Mouse (Mus musculus) limb, embryonic 13.5 days (tissue): ENCODE measurements around the gene Krt80. TPM values are rescaled to one million over a fixed set of nuclear protein-coding genes. Genes with fewer than 3 reads are reported as not detected.
A peak's percentile ranks its signal among the peaks of the same experiment; 100 is the strongest.

Experiments
- ATAC-seq: fragments of 200-750 bp; cut with Nextera tagmentation; 2 replicates; pipeline ENCODE4 v1.8.0; 2017; ENCODE audit warnings: low read depth, moderate number of reproducible peaks, moderate TSS enrichment; ENCODE audit not compliant: low FRiP score
- H3K27ac ChIP-seq: fragments of 300-500 bp; sonication (generic); 2 replicates; pipeline ENCODE4 v1.5.1; 2015; ENCODE audit warnings: inconsistent platforms, mild to moderate bottlenecking, moderate library complexity
- H3K27me3 ChIP-seq: fragments of 300-500 bp; sonication (generic); 2 replicates; pipeline ENCODE4 v1.6.1; 2015; ENCODE audit warnings: mild to moderate bottlenecking, inconsistent platforms
- H3K36me3 ChIP-seq: fragments of 300-500 bp; sonication (generic); 2 replicates; pipeline ENCODE4 v1.6.1; 2015; ENCODE audit warnings: inconsistent platforms, mild to moderate bottlenecking, moderate library complexity
- H3K4me1 ChIP-seq: fragments of 300-500 bp; sonication (generic); 2 replicates; pipeline ENCODE4 v1.6.1; 2015; ENCODE audit warnings: inconsistent platforms
- H3K4me2 ChIP-seq: fragments of 300-500 bp; sonication (generic); replicated peaks from 2 replicates; pipeline ENCODE4 v1.6.1; 2015; ENCODE audit warnings: inconsistent platforms, mild to moderate bottlenecking, moderate library complexity
- H3K4me3 ChIP-seq: fragments of 300-500 bp; sonication (generic); 2 replicates; pipeline ENCODE4 v1.5.1; 2015; ENCODE audit warnings: moderate library complexity, mild to moderate bottlenecking, inconsistent platforms
- H3K9ac ChIP-seq: fragments of 300-500 bp; sonication (generic); 2 replicates; pipeline ENCODE4 v1.6.1; 2015; ENCODE audit warnings: mild to moderate bottlenecking, inconsistent platforms
- H3K9me3 ChIP-seq: fragments of 300-500 bp; sonication (generic); 2 replicates; pipeline ENCODE4 v1.6.1; 2016; ENCODE audit warnings: inconsistent platforms
- WGBS: fragments of 180-500 bp; shearing (Covaris S2); methylation state at CpG from one replicate; pipeline ENCODE4 v1.1.7; 2015; 5-methylcytosine and 5-hydroxymethylcytosine counted together
- polyA plus RNA-seq: library from polyadenylated mRNA; unstranded; fragments of >200 nt; fragmentation: Nextera tagmentation; extraction: Ambion mirVana; gene quantifications from 2 replicates; pipeline ENCODE4 v1.2.1, GENCODE M21; 2015

The Krt80 gene
- 0.75 and 1.0 TPM in 2 replicates for polyA plus RNA-seq

DNA sequence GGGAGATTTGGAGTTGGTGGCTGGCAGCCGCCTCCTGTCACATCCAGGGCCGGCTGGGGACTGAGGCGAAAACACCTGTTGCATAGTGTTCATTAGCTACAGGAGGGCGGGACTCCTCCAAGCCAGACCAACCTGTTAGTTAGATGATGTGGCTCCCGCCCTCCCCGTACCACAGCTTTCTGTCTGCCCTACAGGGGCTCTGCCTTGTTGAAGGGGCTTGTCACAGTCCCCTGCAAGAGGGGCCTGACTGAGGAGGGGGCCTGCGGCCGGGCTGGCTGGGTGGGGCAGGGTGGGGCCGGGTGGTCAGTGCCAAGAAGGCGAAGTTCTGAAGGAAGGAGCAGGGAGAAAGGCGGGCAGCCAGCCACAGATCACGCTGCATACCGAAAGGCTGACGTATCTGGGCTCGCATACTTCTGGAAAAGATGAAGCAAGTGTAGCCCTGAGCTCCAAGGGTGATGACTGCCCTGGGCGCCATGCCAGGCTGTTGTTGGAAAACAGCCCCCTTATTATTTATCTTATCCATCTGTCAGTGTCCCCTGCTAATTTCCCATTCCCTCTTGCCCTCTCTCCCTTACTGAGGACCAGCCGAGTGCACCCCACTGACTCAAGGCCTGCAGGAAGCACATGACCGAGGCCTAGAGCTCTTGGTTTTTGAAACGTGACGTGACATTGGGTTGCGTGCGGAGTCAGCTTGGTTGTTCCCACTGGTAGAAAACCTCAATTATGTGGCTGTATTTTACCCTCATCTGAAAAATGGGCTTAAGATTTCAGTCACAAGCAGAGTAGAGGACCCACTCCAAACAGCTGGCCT lies at the start of gene Krt80:
Gene Krt80 (minus strand): TSS at position 62 of the 811 bp plus-strand sequence.
- Histone ChIP-seq H3K9me3 (no peaks in the 10 kb centered on the region), H3K27me3 (0 out of 2 replicates have a peak, but pooled peaks cover 4% of the 10 kb centered on the region), H3K27ac (peak within 1 kb of the TSS; percentile 58; the same call in 1 of the 2 replicates), H3K4me1 (peaks cover 28% of the 10 kb centered on the region), H3K4me2 (peak within 1 kb of the TSS; percentile 19; the same call in 1 of the 2 replicates), H3K36me3 (no peaks in the 10 kb centered on the region), H3K9ac (no peak within 1 kb of the TSS), H3K4me3 (no peak within 1 kb of the TSS)
- ATAC-seq: peak; percentile 41; the same call in 1 of the 2 replicates
- 58% methylated on average over 22 of the region's 22 CpGs for WGBS

DNA sequence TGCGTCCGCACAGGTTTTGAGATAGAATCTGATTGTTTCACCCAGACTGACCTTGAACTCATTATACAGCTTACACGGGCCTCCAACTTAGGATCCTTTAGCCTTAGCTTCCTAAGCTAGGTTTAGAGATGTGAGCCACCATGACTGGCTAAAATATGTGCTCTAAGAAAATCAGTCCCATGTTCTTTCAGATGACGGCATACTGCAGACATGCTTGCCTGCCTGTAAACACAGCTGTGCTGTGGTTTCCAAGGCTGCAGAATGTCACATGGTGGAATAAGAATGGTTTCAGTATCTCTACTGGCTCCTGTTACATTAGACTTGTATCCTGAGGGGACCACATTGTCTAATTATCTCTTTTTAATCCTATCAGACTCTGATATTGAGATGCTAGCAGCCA lies 49.0 kb upstream of the Krt80 start:
- Histone ChIP-seq H3K4me3 (no peak overlapping the region), H3K9ac (no peak overlapping the region), H3K4me2 (no peak overlapping the region), H3K36me3 (no peaks in the 10 kb centered on the region), H3K27me3 (peaks cover 8% of the 10 kb centered on the region), H3K27ac (no peak overlapping the region), H3K4me1 (0 out of 2 replicates have a peak, but pooled peaks cover 5% of the 10 kb centered on the region), H3K9me3 (no peaks in the 10 kb centered on the region)
- 74% methylated on average over 4 of the region's 4 CpGs for WGBS
- 0 out of 2 replicates have a peak, but pooled peaks have one; percentile 32 for ATAC-seq

DNA sequence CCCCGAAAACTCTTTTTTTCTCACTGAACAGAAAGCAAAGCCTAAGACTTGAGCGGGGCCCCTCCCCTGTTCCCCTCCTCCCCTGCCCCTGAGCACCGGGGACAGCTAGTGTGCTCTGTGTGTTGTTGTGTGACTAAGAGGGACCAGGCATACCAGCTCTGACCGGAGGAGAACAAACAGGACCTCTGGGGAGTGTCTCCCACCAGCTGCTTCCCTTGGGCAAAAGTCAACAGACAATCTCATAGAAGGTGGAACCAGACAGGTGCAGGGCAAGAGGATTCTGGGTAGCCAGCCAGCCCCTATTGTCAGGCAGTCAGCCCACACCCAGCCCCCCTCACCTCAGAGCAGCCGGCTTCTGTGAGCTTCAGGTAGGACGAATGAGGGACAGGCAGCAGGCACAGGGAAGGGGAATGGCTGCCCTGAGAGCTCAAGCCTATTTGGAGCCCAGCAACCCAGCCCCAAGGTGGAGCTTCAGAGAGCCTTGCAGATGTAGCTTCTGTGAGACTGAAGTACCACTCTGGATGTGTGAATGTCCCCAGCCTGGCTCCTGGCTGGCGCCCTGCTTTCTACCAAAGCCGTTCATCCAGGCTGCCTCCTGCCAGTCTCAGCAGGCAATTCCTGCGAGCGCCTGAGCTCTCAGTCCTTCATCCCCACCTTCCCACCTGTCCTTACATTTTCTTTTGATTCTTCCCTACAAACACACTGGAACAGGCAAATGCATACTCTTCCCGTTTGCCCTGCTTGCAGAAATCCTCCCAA lies 45.0 kb upstream of the Krt80 start:
- H3K9ac ChIP-seq: no peak overlapping the region
- H3K27me3 ChIP-seq: peaks cover 38% of the 10 kb centered on the region
- 37% methylated on average over 11 of the region's 11 CpGs for WGBS
- H3K9me3 ChIP-seq: no peaks in the 10 kb centered on the region
- no peak overlapping the region for H3K4me3 ChIP-seq
- no peaks in the 10 kb centered on the region for H3K36me3 ChIP-seq
- no peak for ATAC-seq
- peaks cover 35% of the 10 kb centered on the region for H3K4me1 ChIP-seq
- H3K27ac ChIP-seq: no peak overlapping the region
- no peak overlapping the region for H3K4me2 ChIP-seq

DNA sequence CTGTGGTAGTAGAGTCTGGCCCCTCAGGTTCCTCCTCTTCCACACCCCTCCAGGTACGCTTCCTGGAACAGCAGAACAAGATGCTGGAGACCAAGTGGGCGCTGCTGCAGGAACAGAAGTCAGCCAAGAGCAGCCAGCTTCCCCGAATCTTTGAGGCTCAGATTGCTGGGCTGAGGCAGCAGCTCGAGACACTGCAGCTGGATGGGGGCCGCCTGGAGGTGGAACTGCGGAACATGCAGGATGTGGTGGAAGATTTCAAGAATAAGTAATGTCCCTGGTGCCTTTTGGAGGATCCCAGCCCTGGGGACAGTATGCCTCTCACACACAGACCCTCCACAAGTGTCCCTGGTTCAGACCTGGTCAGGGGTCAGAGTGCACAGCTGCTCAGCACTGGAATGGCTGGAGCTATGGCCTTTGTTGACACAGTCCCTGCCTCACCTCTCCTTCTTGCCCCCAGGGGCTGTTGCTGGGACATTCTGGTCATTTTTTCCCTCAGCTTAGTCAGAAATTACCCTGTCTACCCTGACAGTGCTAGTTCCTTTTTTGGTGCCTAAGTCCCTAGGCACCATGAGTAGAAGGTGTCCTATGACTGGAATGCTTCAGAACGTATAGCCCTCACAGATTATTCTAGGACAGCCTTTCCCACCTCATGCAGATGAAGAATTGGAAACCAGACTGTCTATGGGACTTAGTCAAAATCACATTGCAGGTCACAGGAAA lies 44.1 kb upstream of the Krt80 start:
- Histone ChIP-seq H3K36me3 (no peaks in the 10 kb centered on the region), H3K27ac (no peak overlapping the region), H3K27me3 (peaks cover 38% of the 10 kb centered on the region), H3K4me2 (no peak overlapping the region), H3K4me1 (peaks cover 35% of the 10 kb centered on the region), H3K9ac (no peak overlapping the region), H3K9me3 (no peaks in the 10 kb centered on the region), H3K4me3 (no peak overlapping the region)
- 40% methylated on average over 7 of the region's 7 CpGs for WGBS
- ATAC-seq: no peak

DNA sequence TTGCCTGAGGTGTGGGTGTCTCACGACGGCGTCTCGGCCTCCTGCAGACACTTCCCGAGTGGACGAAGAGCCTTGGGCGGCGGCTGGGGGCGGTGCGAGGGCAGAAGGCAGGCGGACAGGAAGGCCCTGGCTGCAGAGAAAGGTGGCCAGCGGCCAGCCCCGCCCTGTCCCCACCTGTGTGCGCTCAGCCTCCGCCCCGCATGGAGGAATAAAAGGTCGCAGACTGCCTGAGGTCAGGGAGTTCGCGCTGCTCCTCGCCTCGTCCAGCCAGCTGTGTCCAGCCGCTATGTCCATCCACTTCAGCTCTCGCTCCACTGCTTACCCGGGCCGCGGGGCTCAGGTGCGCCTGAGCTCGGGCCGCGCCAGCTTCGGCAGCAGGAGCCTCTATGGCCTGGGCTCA lies 42.2 kb upstream of the Krt80 start:
- ATAC-seq: no peak
- H3K9ac ChIP-seq: peak overlapping the region; percentile 39; the same call in 1 of the 2 replicates
- H3K4me3 ChIP-seq: peak overlapping the region; percentile 22
- H3K36me3 ChIP-seq: no peaks in the 10 kb centered on the region
- H3K4me1 ChIP-seq: peaks cover 35% of the 10 kb centered on the region
- peak overlapping the region; percentile 47 for H3K4me2 ChIP-seq
- H3K27ac ChIP-seq: no peak overlapping the region
- 24% methylated on average over 31 of the region's 31 CpGs for WGBS
- no peaks in the 10 kb centered on the region for H3K9me3 ChIP-seq
- peaks cover 38% of the 10 kb centered on the region for H3K27me3 ChIP-seq

DNA sequence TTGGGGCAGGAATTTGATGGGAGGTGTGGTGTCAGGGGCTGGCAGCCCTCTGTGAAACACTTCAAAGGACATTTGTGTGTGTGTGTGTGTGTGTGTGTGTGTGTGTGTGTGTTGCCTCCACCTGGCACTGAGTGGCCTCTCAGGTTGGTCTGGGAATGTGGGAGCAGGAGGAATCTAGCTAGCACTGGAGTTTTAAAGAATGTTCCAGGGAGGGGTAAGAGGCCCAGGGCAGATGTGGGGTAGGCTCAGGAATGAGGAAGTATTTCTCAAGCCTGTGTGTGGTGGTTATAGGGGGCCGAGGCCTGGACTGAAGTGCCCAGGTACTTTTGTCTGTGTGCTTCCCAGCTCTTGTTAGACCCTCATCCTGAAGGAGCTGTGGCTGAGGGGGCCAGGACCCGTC lies 40.8 kb upstream of the Krt80 start, which contains the start of gene Krt7:
Gene Krt7 (plus strand): TSS at position 269 of the 400 bp plus-strand sequence.
- Histone ChIP-seq H3K4me3 (no peak within 1 kb of the TSS), H3K36me3 (no peaks in the 10 kb centered on the region), H3K27me3 (peaks cover 38% of the 10 kb centered on the region), H3K27ac (peak within 1 kb of the TSS; percentile 11; the same call in 1 of the 2 replicates), H3K4me1 (peaks cover 35% of the 10 kb centered on the region), H3K4me2 (peak within 1 kb of the TSS; percentile 47), H3K9ac (no peak within 1 kb of the TSS), H3K9me3 (no peaks in the 10 kb centered on the region)
- peak; percentile 46; the same call in 1 of the 2 replicates for ATAC-seq
- 35% methylated on average over 2 of the region's 2 CpGs for WGBS

DNA sequence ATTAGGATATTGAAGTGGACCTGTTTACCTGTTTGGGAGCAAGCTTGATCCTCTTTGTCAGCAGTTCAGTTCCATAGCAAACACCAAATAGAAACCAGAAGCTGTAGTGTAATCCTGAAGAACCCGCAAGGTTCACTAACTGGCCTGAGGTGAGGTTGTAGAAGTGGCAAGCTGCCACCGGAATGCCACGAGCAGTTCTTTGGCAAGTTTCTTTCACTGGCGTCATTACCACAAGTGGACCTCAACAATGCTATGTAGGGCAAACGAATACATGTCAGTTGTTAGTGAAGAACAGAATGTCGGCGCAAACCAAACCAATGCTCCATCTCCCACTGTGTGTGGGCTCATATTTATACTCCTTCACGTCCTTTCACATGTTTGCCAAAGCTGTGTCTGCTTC lies 28.3 kb upstream of the Krt80 start:
- WGBS: 80% methylated on average over 8 of the region's 8 CpGs
- Histone ChIP-seq H3K9ac (no peak overlapping the region), H3K4me2 (no peak overlapping the region), H3K27ac (no peak overlapping the region), H3K4me3 (no peak overlapping the region), H3K4me1 (peaks cover 16% of the 10 kb centered on the region), H3K27me3 (no peaks in the 10 kb centered on the region), H3K9me3 (no peaks in the 10 kb centered on the region), H3K36me3 (no peaks in the 10 kb centered on the region)
- no peak for ATAC-seq

DNA sequence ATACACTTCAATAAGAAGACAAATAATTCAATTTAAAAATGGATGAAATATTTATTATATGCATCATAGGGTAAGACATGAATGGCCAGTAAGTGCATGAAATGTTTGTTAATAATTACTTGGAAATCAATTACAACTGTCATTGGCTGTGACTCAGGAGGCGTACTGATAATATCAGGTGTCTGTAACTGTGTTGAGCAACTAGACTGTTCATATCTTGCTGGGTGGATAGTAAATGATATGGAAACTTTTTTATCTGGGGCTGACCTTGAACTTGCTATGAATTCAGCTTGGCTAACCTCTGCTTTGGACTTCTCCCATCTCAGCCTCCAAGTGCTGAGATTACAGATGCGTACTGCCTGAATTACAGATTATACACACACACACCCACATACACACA lies 27.7 kb upstream of the Krt80 start:
- Histone ChIP-seq H3K9ac (no peak overlapping the region), H3K4me3 (no peak overlapping the region), H3K9me3 (no peaks in the 10 kb centered on the region), H3K27ac (no peak overlapping the region), H3K4me2 (no peak overlapping the region), H3K27me3 (no peaks in the 10 kb centered on the region), H3K36me3 (no peaks in the 10 kb centered on the region), H3K4me1 (peaks cover 16% of the 10 kb centered on the region)
- ATAC-seq: no peak
- WGBS: 87% methylated on average over 2 of the region's 2 CpGs

DNA sequence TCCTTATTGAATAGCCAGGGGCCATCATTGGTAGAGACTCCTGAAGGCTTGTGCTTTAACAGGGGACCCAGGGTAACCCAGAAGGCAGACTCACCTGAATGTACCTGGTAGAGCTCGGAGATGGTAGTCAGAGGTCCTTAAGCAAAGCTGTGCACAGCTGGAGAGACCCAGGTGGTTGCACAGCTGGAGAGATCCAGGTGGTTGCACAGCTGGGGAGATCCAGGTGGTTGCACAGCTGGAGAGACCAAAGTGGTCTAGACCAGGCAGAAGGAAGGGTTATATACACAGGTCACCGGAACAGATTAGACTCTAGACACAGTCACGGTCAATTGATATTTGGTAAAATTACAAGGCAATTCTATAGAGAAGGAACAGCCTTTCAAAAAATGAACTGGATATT lies 27.0 kb upstream of the Krt80 start:
- Histone ChIP-seq H3K4me3 (no peak overlapping the region), H3K4me2 (peak overlapping the region; percentile 30; the same call in 1 of the 2 replicates), H3K9me3 (no peaks in the 10 kb centered on the region), H3K27ac (peak overlapping the region; percentile 28; the same call in 1 of the 2 replicates), H3K9ac (no peak overlapping the region), H3K36me3 (no peaks in the 10 kb centered on the region), H3K4me1 (peaks cover 16% of the 10 kb centered on the region), H3K27me3 (no peaks in the 10 kb centered on the region)
- WGBS: 51% methylated on average over 3 of the region's 3 CpGs
- no peak for ATAC-seq

DNA sequence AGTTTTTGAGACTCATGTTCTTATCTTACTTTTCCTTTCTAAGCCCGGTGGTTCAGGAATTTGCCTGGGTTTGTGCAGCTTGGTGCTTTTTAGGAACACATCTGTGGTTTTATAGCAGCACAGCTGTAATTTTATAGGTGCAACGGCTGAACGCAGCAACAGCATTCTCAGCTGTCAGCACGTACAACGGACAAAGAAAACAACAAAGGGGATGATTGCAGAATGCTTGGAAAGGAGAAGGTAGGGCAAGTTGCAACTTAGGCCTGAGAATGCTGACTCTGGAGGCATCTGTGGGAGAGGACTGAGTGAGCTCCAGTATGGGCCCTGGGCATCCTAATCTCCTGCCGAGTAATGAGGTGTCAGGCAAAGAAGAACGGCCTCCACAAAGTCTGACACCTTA lies 26.5 kb upstream of the Krt80 start:
- no peaks in the 10 kb centered on the region for H3K9me3 ChIP-seq
- H3K36me3 ChIP-seq: no peaks in the 10 kb centered on the region
- H3K4me1 ChIP-seq: peaks cover 16% of the 10 kb centered on the region
- WGBS: 5% methylated on average over 7 of the region's 7 CpGs
- H3K4me2 ChIP-seq: peak overlapping the region; percentile 30; the same call in 1 of the 2 replicates
- H3K9ac ChIP-seq: no peak overlapping the region
- peak overlapping the region; percentile 28; the same call in 1 of the 2 replicates for H3K27ac ChIP-seq
- H3K4me3 ChIP-seq: no peak overlapping the region
- peak; percentile 44; the same call in 1 of the 2 replicates for ATAC-seq
- no peaks in the 10 kb centered on the region for H3K27me3 ChIP-seq

DNA sequence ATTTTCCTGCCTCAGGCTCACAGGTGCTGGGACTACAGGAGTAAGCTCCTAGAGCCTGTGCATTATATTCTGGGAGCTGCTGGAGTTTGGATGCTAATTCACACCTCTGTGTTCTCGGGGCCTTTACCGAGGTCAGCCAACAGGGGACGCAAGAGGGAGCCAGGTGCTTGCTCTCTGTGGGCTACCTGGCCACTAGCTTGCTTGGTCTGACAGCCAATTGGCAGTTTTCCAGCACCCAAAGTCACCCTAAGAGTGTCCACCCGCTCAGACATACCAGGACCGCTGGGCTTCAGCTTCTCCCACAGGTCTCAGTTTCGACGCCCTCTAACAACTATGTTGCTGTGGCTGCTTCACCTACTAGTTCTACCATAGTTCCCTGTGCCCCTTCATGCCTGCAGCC lies 24.9 kb upstream of the Krt80 start:
- Histone ChIP-seq H3K27ac (no peak overlapping the region), H3K9ac (no peak overlapping the region), H3K4me2 (no peak overlapping the region), H3K4me3 (no peak overlapping the region), H3K4me1 (peaks cover 16% of the 10 kb centered on the region), H3K36me3 (no peaks in the 10 kb centered on the region), H3K27me3 (no peaks in the 10 kb centered on the region), H3K9me3 (no peaks in the 10 kb centered on the region)
- ATAC-seq: no peak
- WGBS: 62% methylated on average over 7 of the region's 7 CpGs
